Mouse (Mus musculus): ENCODE data around the gene Cdhr3. TPM values are rescaled to one million over a fixed set of nuclear protein-coding genes. Genes with fewer than 3 reads are reported as not detected.

Cdhr3 gene
- polyA plus RNA-seq, 1 experiment from 2014 or later: 0.17 TPM

DNA sequence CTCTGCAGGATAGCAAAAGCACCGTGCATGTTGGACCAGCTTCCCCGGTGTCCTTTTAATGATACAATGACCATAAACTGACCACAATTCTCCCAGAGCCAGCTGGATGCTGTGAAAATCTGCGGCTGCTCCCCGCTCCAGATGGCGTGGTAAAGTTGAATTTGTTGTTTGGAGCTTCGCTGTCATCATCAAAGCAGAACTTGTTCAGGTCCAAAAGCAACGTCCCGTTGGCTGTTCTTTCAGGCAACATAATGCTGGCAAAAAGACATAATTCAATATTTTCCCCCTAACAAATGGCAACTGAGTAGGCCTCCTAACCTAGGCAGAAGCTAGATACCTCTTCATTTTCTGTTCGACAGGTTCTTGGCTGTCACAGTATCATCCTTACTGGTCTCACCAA is 39.4 kb downstream of the Cdhr3 start:
- Histone ChIP-seq H3K9ac (replicated peaks; ENCODE audit: low read depth, low read length) (no peak overlapping the region), H3K4me1 (ENCODE audit: control insufficient read depth, insufficient read depth, low read length) (peaks cover 14% of the 10 kb centered on the region; the same call in 1 of the 2 replicates), H3K27ac (ENCODE audit: low read depth, low read length) (no peak overlapping the region), H3K9me3 (ENCODE audit: control insufficient read depth, low read length) (no peaks in the 10 kb centered on the region), H3K27me3 (ENCODE audit: control insufficient read depth, insufficient read depth, low read length) (no peaks in the 10 kb centered on the region), H3K4me2 (ENCODE audit: low read depth, low read length) (no peak overlapping the region), H3K36me3 (ENCODE audit: control insufficient read depth, insufficient read depth, low read length) (no peaks in the 10 kb centered on the region), H3K4me3 (ENCODE audit: low read depth, low read length) (no peak overlapping the region)
- WGBS: 35% methylated on average over 9 of the region's 9 CpGs
- no peak for ATAC-seq (ENCODE audit: low read depth)

GRCm38 (mm10) chr12:33048391-33048790 is 44.3 kb downstream of the Cdhr3 start:
- Histone ChIP-seq H3K27ac (ENCODE audit: low read depth, low read length) (no peak overlapping the region), H3K9me3 (ENCODE audit: control insufficient read depth, low read length) (no peaks in the 10 kb centered on the region), H3K27me3 (ENCODE audit: control insufficient read depth, insufficient read depth, low read length) (no peaks in the 10 kb centered on the region), H3K4me1 (ENCODE audit: control insufficient read depth, insufficient read depth, low read length) (peaks cover 16% of the 10 kb centered on the region; the same call in 1 of the 2 replicates), H3K9ac (replicated peaks; ENCODE audit: low read depth, low read length) (no peak overlapping the region), H3K4me3 (ENCODE audit: low read depth, low read length) (no peak overlapping the region), H3K4me2 (ENCODE audit: low read depth, low read length) (no peak overlapping the region), H3K36me3 (ENCODE audit: control insufficient read depth, insufficient read depth, low read length) (no peaks in the 10 kb centered on the region)
- 94% methylated on average over 3 of the region's 3 CpGs for WGBS
- no peak for ATAC-seq (ENCODE audit: low read depth)

DNA sequence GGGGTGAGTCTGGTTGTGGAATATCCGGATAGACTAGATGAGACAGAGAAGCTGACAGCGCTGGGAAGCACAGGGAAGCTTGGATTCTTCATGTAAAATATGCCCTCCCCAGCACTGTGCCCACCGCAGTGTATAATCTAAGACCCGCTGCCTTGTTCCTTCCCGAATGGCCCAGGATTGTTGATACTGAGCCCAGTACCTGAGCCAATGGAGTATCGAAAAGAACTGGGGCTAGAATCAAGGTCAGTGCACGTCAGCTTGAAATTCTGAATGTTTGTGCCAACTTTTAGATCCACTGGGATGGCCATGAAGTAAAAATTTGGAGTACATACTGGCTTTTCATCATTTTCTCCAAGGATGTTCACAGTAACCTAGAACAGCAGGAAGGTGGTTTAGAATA is 46.2 kb downstream of the Cdhr3 start:
- no peak overlapping the region for H3K4me2 ChIP-seq (ENCODE audit: low read depth, low read length)
- H3K4me3 ChIP-seq (ENCODE audit: low read depth, low read length): no peak overlapping the region
- no peaks in the 10 kb centered on the region for H3K9me3 ChIP-seq (ENCODE audit: control insufficient read depth, low read length)
- no peak overlapping the region for H3K9ac ChIP-seq (replicated peaks; ENCODE audit: low read depth, low read length)
- ATAC-seq (ENCODE audit: low read depth): no peak
- H3K27ac ChIP-seq (ENCODE audit: low read depth, low read length): no peak overlapping the region
- WGBS: 80% methylated on average over 7 of the region's 7 CpGs
- no peaks in the 10 kb centered on the region for H3K36me3 ChIP-seq (ENCODE audit: control insufficient read depth, insufficient read depth, low read length)
- no peaks in the 10 kb centered on the region for H3K27me3 ChIP-seq (ENCODE audit: control insufficient read depth, insufficient read depth, low read length)
- H3K4me1 ChIP-seq (ENCODE audit: control insufficient read depth, insufficient read depth, low read length): peaks cover 12% of the 10 kb centered on the region; the same call in 1 of the 2 replicates

- no peak overlapping the region for H3K27ac ChIP-seq (ENCODE audit: low read depth, low read length)
- ATAC-seq (ENCODE audit: low read depth): peak; percentile 63
- no peaks in the 10 kb centered on the region for H3K36me3 ChIP-seq (ENCODE audit: control insufficient read depth, insufficient read depth, low read length)
- no peak overlapping the region for H3K4me3 ChIP-seq (ENCODE audit: low read depth, low read length)
- 41% methylated on average over 16 of the region's 16 CpGs for WGBS
- 0 out of 2 replicates have a peak overlapping the region, but pooled peaks have one; percentile 14 for H3K4me2 ChIP-seq (ENCODE audit: low read depth, low read length)
- H3K9ac ChIP-seq (replicated peaks; ENCODE audit: low read depth, low read length): no peak overlapping the region
- H3K4me1 ChIP-seq (ENCODE audit: control insufficient read depth, insufficient read depth, low read length): peaks cover 12% of the 10 kb centered on the region; the same call in 1 of the 2 replicates
- H3K27me3 ChIP-seq (ENCODE audit: control insufficient read depth, insufficient read depth, low read length): no peaks in the 10 kb centered on the region
- H3K9me3 ChIP-seq (ENCODE audit: control insufficient read depth, low read length): no peaks in the 10 kb centered on the region
These were observed 46.9 kb downstream of the Cdhr3 start for GRCm38 (mm10) chr12:33045533-33046361.

GRCm38 (mm10) chr12:33041476-33041875 is 51.2 kb downstream of the Cdhr3 start:
- WGBS: 92% methylated on average over 7 of the region's 7 CpGs
- H3K4me1 ChIP-seq (ENCODE audit: control insufficient read depth, insufficient read depth, low read length): peaks cover 12% of the 10 kb centered on the region; the same call in 1 of the 2 replicates
- no peaks in the 10 kb centered on the region; the same call in 1 of the 2 replicates for H3K27me3 ChIP-seq (ENCODE audit: control insufficient read depth, insufficient read depth, low read length)
- no peaks in the 10 kb centered on the region for H3K36me3 ChIP-seq (ENCODE audit: control insufficient read depth, insufficient read depth, low read length)
- no peak overlapping the region for H3K4me3 ChIP-seq (ENCODE audit: low read depth, low read length)
- H3K4me2 ChIP-seq (ENCODE audit: low read depth, low read length): no peak overlapping the region
- no peak overlapping the region for H3K27ac ChIP-seq (ENCODE audit: low read depth, low read length)
- H3K9ac ChIP-seq (replicated peaks; ENCODE audit: low read depth, low read length): no peak overlapping the region
- no peak for ATAC-seq (ENCODE audit: low read depth)
- no peaks in the 10 kb centered on the region for H3K9me3 ChIP-seq (ENCODE audit: control insufficient read depth, low read length)

GRCm38 (mm10) chr12:33040811-33041210 is 51.9 kb downstream of the Cdhr3 start:
- H3K4me1 ChIP-seq (ENCODE audit: control insufficient read depth, insufficient read depth, low read length): peaks cover 12% of the 10 kb centered on the region
- no peak overlapping the region for H3K4me3 ChIP-seq (ENCODE audit: low read depth, low read length)
- ATAC-seq (ENCODE audit: low read depth): no peak
- 92% methylated on average over 2 of the region's 2 CpGs for WGBS
- H3K36me3 ChIP-seq (ENCODE audit: control insufficient read depth, insufficient read depth, low read length): no peaks in the 10 kb centered on the region
- H3K9ac ChIP-seq (replicated peaks; ENCODE audit: low read depth, low read length): no peak overlapping the region
- H3K4me2 ChIP-seq (ENCODE audit: low read depth, low read length): no peak overlapping the region
- H3K9me3 ChIP-seq (ENCODE audit: control insufficient read depth, low read length): no peaks in the 10 kb centered on the region
- H3K27ac ChIP-seq (ENCODE audit: low read depth, low read length): no peak overlapping the region
- H3K27me3 ChIP-seq (ENCODE audit: control insufficient read depth, insufficient read depth, low read length): no peaks in the 10 kb centered on the region; the same call in 1 of the 2 replicates

DNA sequence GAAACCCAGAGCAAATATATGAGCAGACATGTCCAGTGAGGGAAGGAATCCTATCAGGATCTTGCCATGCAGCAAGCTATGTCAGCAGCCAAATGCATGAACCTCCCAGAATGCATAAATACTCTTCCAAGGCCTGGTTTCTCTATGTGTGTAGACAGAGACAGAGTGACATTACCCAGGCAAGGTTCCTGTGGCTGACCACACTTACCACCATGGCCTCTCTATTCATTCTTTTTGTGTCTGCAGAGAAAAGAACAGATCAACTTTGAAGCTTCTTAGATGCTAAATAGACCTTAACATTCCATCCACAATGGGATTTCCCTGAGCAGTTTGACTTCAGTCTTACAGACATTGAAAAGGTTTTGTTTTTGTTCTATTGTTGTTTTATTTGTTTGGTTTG is 54.0 kb downstream of the Cdhr3 start:
- no peak overlapping the region for H3K4me2 ChIP-seq (ENCODE audit: low read depth, low read length)
- no peak for ATAC-seq (ENCODE audit: low read depth)
- H3K4me3 ChIP-seq (ENCODE audit: low read depth, low read length): no peak overlapping the region
- H3K36me3 ChIP-seq (ENCODE audit: control insufficient read depth, insufficient read depth, low read length): no peaks in the 10 kb centered on the region
- H3K9me3 ChIP-seq (ENCODE audit: control insufficient read depth, low read length): no peaks in the 10 kb centered on the region
- H3K27ac ChIP-seq (ENCODE audit: low read depth, low read length): no peak overlapping the region
- peaks cover 16% of the 10 kb centered on the region for H3K4me1 ChIP-seq (ENCODE audit: control insufficient read depth, insufficient read depth, low read length)
- H3K9ac ChIP-seq (replicated peaks; ENCODE audit: low read depth, low read length): no peak overlapping the region
- H3K27me3 ChIP-seq (ENCODE audit: control insufficient read depth, insufficient read depth, low read length): no peaks in the 10 kb centered on the region; the same call in 1 of the 2 replicates

GRCm38 (mm10) chr12:33035719-33036521 is 56.8 kb downstream of the Cdhr3 start:
- WGBS: 16% methylated on average over 21 of the region's 21 CpGs
- ATAC-seq (ENCODE audit: low read depth): peak; percentile 89
- H3K9ac ChIP-seq (replicated peaks; ENCODE audit: low read depth, low read length): no peak overlapping the region
- H3K36me3 ChIP-seq (ENCODE audit: control insufficient read depth, insufficient read depth, low read length): no peaks in the 10 kb centered on the region
- H3K9me3 ChIP-seq (ENCODE audit: control insufficient read depth, low read length): no peaks in the 10 kb centered on the region
- H3K27ac ChIP-seq (ENCODE audit: low read depth, low read length): peak overlapping the region; percentile 61
- no peaks in the 10 kb centered on the region; the same call in 1 of the 2 replicates for H3K27me3 ChIP-seq (ENCODE audit: control insufficient read depth, insufficient read depth, low read length)
- peaks cover 23% of the 10 kb centered on the region for H3K4me1 ChIP-seq (ENCODE audit: control insufficient read depth, insufficient read depth, low read length)
- peak overlapping the region; percentile 29 for H3K4me2 ChIP-seq (ENCODE audit: low read depth, low read length)
- H3K4me3 ChIP-seq (ENCODE audit: low read depth, low read length): no peak overlapping the region; the same call in 1 of the 2 replicates
